Mouse (Mus musculus) Patski (cell line): Measurements from ENCODE around the gene Shox2. TPM values are rescaled to one million over a fixed set of nuclear protein-coding genes. Genes with fewer than 3 reads are reported as not detected.
A peak's percentile ranks its signal among the peaks of the same experiment; 100 is the strongest.

Experiments
- ATAC-seq: fragments of 100-300 bp; one replicate; pipeline ENCODE4 v1.8.0; 2021
- CTCF ChIA-PET: fragments of 350-600 bp; sonication (Branson Sonifier 250); formaldehyde crosslinking; loops from one replicate; lab custom pipeline; 2022; ENCODE audit warnings: inconsistent platforms; lab: Charles Lee
- POLR2A ChIA-PET: fragments of 350-600 bp; sonication (Branson Sonifier 250); formaldehyde crosslinking; loops from one replicate; lab custom pipeline; 2022; ENCODE audit warnings: antibody characterized with exemption, inconsistent platforms; lab: Charles Lee
- DNase-seq: peaks from one replicate; pipeline ENCODE4 v3.0.0-alpha.2; 2011; ENCODE audit warnings: low read depth, low spot score
- H3K27me3 ChIP-seq: fragments of 371-371 bp; one replicate; pipeline ENCODE4 v1.5.1; 2021
- CTCF ChIP-seq: fragments of 100-300 bp; IDR thresholded peaks from one replicate; pipeline ENCODE4 v1.5.1; 2021
- in situ Hi-C: fragments of 300-500 bp; cut with MboI; formaldehyde crosslinking; loops from 3 replicates; pipeline ENCODE4 v1.11.1; 2018; ENCODE audit warnings: low pct_unique_long_range_greater_than_20kb, mixed read lengths
- polyA plus RNA-seq: library from polyadenylated mRNA; unstranded; gene quantifications from one replicate; pipeline ENCODE4 v1.2.3, GENCODE M21; 2021

Gene Shox2
- polyA plus RNA-seq, 1 experiment from 2014 or later, result 69.0 TPM

DNA sequence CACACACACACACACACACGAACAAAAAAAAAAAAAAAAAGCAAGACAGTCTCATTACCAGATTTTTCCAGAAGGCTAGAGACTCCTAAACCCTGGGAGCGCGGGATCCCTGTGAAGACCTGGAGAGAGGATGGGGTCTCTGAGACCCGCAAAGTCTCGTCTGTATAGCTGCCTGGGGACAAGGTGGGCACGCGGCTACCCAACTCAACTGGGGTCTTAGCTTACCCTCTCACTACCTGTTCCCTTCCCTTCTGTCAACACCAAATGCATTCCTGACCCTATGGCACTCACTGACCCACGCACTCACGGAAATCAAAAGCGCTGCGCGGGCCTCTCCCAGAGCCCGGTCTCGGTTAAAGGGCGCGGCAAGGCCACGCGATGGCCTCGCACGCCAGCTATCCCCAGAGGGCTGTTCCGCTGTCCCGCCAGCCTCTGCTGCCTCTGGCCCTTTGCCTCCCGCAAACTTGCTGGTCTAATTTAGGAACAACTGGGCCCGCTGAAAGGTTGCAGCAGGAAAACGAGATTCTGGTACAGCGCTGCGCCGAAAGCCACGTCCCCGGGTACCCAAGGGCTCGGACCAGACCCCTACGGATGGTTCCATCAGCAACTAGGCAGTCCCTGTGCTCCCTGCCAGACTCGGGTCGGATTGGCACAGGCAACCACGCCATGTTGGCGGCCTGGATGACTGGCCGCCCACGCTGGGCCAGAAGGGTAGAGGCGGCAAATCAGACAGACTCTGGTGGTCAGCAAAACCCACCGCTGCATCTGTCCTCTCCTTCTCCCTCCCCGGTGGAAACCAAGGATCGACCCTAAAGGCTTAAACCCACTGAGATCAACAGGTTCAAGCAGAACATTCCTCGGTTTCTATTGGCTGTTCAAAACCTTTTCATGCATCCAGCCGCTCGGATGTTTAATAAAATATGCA lies 2.9 kb downstream of the Shox2 start:
- no peak for TF ChIP-seq CTCF
- ChIA-PET POLR2A (no interaction called here), CTCF (no interaction called here)
- no peak for DNase-seq
- no peak for ATAC-seq
- in situ Hi-C loops, result loop anchor here (25.0 kb wide), 1 partner anchor 1016 kb away; the partner anchor contains the start of gene Ccnl1
- no peaks in the 10 kb centered on the region for H3K27me3 ChIP-seq

DNA sequence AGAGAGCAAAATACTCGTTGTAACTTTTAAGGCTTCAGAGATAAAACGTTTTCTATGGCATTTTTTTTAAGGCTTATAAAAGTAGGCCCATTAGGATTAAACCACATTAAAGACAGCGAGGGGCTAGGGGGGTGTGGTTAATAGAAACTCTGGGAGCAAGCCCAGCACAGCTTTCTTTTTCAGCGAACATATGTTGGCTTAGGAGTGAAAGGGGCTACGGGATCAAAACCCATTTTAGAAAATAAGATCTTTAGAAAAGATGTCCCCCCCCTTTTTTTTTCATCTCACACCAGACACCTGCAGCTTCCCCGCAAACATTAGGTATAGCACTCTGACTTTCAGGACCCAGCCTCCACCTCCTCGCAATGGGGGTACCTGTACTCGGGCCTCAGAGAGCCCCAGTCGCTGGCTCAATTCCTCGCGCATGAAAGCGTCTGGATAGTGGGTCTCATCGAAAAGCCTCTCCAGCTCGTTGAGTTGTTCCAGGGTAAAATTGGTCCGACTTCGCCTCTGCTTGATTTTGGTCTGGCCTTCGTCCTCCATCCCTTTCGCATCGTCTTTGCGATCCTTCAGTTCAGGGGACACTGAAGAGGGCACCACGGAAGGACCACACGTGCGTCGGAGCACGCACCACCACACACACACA lies 3.6 kb downstream of the Shox2 start:
- ATAC-seq (no peak), DNase-seq (no peak)
- no peak for TF ChIP-seq CTCF
- ChIA-PET POLR2A (interaction anchor here (0.7 kb wide), 1 partner anchor 681 kb away, joined by 3 read pairs; the partner anchor contains the start of gene Veph1), CTCF (no interaction called here)
- no peaks in the 10 kb centered on the region for H3K27me3 ChIP-seq
- in situ Hi-C loops, result loop anchor here (25.0 kb wide), 1 partner anchor 1016 kb away; the partner anchor contains the start of gene Ccnl1

DNA sequence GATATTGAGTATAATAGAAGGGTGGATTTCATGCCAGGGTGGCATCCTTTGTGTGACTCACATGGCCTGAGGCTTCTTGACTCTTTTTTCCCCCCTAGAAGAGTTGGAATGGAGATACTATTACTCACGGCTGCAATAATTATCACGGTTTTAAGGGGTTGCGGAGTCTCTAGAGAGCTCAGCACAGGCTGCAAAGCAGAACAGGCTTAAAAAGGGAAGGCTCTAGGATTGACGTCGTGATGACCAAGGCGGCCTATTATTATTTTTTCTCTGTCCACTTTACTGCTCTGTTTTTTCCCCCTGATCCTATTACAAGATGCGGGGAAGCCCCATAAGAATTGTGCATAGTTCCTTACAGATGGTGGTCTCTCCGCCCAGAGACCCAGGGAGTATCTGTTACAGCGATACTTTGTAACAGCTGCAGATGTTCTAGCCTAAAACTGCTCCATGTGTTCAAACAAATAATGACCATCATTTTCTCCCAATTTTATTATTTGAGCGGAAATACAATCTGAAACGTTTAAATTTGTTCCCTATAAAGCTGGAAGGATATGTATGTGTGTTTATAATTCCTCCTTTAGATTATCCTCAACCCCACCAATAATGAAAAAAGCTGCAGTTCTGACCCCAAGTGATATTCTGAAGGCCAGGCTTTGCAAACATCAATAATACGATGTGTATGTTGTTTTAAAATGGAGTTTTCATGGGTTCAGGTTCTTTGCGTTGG lies 4.5 kb downstream of the Shox2 start:
- ATAC-seq (peak; percentile 37), DNase-seq (peak; percentile 89)
- POLR2A ChIA-PET, result interaction anchor here (0.7 kb wide), 1 partner anchor 680 kb away, joined by 3 read pairs; the partner anchor contains the start of gene Veph1
- in situ Hi-C loops, result loop anchor here (25.0 kb wide), 1 partner anchor 1015 kb away; the partner anchor contains the start of gene Ccnl1
- H3K27me3 ChIP-seq, result no peaks in the 10 kb centered on the region
- CTCF ChIA-PET, result interaction anchor here (1.0 to 1.9 kb wide), 2 partner anchors 9 to 310 kb away, joined by 3 to 5 read pairs; no protein-coding TSS in a partner anchor
- TF ChIP-seq CTCF, result no peak

DNA sequence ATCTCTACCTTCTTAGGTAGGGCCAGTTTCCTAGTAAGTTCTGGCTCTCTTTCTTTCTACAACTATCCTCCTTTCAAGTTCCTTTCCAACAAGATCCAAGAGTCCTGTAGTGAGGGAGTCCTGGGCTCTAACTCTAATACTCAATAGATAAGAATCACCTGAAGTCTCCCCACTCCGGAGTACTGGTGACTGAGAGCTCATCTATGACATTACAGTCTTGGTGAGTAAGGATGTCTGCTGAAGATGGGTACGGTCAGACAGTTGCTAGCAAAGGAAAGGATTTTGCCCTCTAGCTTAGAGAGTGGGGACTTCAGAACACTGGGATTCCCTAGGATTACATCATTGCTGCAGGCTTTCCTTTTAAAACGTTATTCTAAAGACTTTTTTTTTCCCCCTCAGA lies 7.1 kb downstream of the Shox2 start:
- no peak for ATAC-seq
- no peaks in the 10 kb centered on the region for H3K27me3 ChIP-seq
- POLR2A ChIA-PET, result no interaction called here
- in situ Hi-C loops, result no loop called here
- no peak for DNase-seq
- TF ChIP-seq CTCF, result no peak
- CTCF ChIA-PET, result interaction anchor here (1.8 kb wide), 1 partner anchor 14 kb away, joined by 9 read pairs; no protein-coding TSS in a partner anchor

DNA sequence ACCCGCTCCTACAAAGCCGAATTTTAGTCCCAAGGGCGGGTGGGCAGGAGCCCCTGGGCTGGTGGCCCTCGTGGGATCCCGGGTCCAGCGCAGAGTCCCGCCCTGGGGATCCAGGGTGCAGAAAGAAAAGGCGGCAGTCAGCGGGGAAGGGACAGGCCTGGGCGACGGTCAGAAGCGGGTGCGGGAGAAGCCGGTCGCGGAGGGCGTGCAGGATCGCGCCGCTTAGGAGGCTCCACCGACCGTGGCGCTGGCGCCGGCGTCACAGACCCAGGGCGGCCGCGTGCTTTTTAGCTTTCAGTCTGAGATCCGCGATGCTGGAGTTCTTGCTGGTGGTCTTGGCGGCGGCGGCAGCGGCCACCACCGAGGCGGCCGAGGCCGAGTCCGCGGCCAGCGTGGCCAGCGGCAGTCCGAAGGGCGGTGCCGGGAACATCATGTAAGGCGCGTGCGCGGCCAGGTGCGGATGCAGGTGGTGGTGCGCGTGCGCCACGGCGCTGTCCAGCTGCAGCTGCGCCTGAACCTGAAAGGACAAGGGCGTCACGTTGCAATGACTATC lies 8.1 kb downstream of the Shox2 start:
- ATAC-seq (no peak), DNase-seq (no peak)
- H3K27me3 ChIP-seq, result no peaks in the 10 kb centered on the region
- in situ Hi-C loops, result no loop called here
- POLR2A ChIA-PET, result interaction anchor here (0.5 kb wide), 1 partner anchor 12 kb away, joined by 7 read pairs; no protein-coding TSS in a partner anchor
- no peak for TF ChIP-seq CTCF
- CTCF ChIA-PET, result interaction anchor here (1.8 kb wide), 1 partner anchor 13 kb away, joined by 9 read pairs; no protein-coding TSS in a partner anchor

DNA sequence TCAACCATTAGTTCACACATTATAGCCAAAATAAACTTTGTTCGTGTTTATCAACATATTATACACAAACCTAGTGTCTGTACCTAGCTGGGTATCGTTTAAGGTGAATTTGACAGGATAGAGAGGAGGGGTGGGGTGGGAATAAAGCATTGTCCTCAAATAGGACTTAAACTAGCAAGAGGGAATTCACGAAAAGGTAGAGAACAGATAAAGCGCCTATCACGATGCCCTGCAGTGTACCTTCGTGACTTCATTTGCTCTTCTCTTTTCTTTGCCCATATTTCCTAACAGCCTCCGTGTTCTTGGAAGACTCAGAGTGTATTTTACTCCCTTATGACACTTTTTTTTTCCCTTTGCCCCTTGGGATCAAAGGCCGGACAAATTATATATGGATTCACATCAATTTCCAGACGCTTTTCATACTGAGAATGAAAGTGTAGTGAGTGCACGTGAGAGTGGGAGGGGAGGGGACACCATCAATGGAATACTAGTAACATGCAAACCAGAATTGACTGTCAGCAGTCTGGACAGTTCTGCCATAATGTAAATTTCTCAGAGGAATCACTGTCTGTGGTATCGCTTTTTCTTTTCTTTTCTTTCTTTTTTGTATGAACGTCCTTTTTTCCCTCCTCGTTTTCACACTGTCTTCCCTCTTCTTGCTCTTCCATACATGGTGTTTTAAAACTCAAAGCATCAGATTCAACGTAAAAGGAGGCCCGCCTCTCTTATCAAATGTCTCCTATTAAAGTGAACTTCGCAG lies 9.2 kb downstream of the Shox2 start:
- DNase-seq (no peak), ATAC-seq (no peak)
- no peak for TF ChIP-seq CTCF
- ChIA-PET POLR2A (no interaction called here), CTCF (no interaction called here)
- no peaks in the 10 kb centered on the region for H3K27me3 ChIP-seq
- in situ Hi-C loops, result no loop called here

DNA sequence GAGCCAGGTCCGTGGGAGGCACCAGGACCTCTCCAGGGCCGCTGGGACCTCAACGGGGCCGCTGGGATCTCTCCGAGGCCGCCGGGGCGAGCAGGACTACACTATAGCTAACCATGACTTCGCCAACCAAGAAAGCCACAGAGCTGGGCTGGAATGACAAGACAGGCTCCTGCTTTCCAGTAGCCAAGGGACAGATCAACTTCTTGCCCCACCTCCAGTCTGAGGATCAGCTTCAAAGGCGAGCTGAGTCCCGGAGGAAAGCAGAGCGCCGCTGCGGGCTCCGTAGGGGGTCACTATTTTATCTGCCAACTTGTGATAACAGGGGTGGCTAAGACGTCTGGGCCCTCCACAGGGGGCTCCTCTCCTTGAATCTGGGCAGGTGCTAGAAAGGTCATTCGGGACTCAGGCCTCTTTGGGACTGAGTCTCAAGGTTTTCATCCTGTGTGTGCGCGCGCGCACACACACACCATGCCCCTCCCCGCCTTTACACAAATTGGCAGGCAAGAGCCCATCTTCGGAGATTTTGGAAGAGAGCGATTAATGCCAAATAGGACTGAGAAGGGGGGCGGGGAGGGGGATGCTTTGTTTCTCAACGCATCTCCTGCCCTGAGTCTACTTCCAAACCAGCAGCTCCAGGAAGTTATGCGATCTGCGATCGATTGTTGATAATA lies 10.8 kb downstream of the Shox2 start:
- ChIA-PET POLR2A (no interaction called here), CTCF (no interaction called here)
- ATAC-seq (peak; percentile 17), DNase-seq (no peak)
- in situ Hi-C loops, result no loop called here
- TF ChIP-seq CTCF, result no peak
- no peaks in the 10 kb centered on the region for H3K27me3 ChIP-seq

DNA sequence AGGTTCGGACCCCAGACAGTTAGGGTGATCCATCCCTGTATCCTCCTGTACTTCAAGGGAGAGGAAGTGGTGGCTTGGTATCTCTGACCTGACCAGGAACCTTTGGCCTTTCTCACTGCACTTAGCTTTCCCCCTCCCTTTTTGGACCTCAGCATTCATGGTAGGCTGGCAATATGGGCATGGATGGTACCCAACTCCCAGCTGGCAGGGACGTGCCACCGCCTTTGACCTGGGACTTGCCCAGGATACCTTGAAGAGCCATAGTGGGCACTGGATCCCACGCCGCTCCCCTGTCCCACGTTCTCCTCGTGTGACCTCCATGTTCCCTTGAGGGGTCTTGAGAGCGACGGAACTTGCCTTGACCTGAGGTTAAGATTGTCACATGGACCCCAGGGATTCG lies 11.3 kb downstream of the Shox2 start:
- no peak for DNase-seq
- H3K27me3 ChIP-seq, result no peaks in the 10 kb centered on the region
- no peak for ATAC-seq
- ChIA-PET POLR2A (no interaction called here), CTCF (no interaction called here)
- TF ChIP-seq CTCF, result no peak
- in situ Hi-C loops, result no loop called here

DNA sequence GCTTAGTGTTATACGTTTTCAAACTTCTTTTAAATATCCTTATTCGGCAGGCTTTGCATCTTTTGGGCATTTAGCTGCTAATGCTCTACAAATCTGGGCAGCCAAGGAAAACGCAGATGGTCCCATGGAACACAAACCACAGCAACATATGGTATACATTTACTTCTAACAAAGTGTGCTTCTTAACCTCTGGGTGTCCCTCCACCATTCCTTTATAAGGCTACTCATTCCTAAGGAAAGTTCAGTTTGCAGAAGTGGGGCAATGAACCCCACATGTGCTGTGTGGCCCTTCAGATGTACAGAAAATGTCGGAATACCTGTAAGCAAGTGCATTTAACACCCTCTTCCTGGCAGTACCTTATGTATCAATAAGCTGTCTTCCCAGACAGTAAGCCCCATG lies 14.1 kb downstream of the Shox2 start:
- no peaks in the 10 kb centered on the region for H3K27me3 ChIP-seq
- in situ Hi-C loops, result no loop called here
- ATAC-seq (no peak), DNase-seq (no peak)
- no peak for TF ChIP-seq CTCF
- CTCF ChIA-PET, result no interaction called here
- POLR2A ChIA-PET, result no interaction called here
